Mouse (Mus musculus) lung, adult 18-20 months (tissue): ENCODE results near the gene Emilin3.

ENCODE experiments used
- DNase-seq, 2 experiments: peaks; one replicate each; pipeline ENCODE4 v3.0.0; 2022; ENCODE audit warnings: mixed read lengths in 2 of 2

Emilin3 gene

GRCm38 (mm10) chr2:160915821-160916610, 3.9 kb upstream of the Emilin3 start:
- no peak for DNase-seq

- DNase-seq = no peak
Measured at GRCm38 (mm10) chr2:160914656-160915055, 2.5 kb upstream of the Emilin3 start.

- DNase-seq = no peak
Measured at GRCm38 (mm10) chr2:160911558-160912201, 448 bp downstream of the Emilin3 start.

GRCm38 (mm10) chr2:160910633-160911032, 1.5 kb downstream of the Emilin3 start:
- no peak for DNase-seq

- DNase-seq = no peak
Measured at GRCm38 (mm10) chr2:160908607-160909006, 3.5 kb downstream of the Emilin3 start.

- no peak for DNase-seq
Measured at GRCm38 (mm10) chr2:160906101-160906500, 6.0 kb downstream of the Emilin3 start.

- DNase-seq = no peak
Measured at GRCm38 (mm10) chr2:160905301-160905700, 6.8 kb downstream of the Emilin3 start.

GRCm38 (mm10) chr2:160901656-160902412, 10.3 kb downstream of the Emilin3 start:
- DNase-seq = no peak

- no peak for DNase-seq
Measured at GRCm38 (mm10) chr2:160891697-160892096, 20.4 kb downstream of the Emilin3 start.

GRCm38 (mm10) chr2:160891045-160891444, 21.1 kb downstream of the Emilin3 start:
- no peak for DNase-seq

- peak; percentile 82 to 88 for DNase-seq
Measured at GRCm38 (mm10) chr2:160887859-160888258, 24.3 kb downstream of the Emilin3 start.

GRCm38 (mm10) chr2:160887284-160887683, 24.8 kb downstream of the Emilin3 start:
- peak; percentile 86 to 87 for DNase-seq

GRCm38 (mm10) chr2:160886221-160886620, 25.9 kb downstream of the Emilin3 start:
- DNase-seq = no peak

- peak; percentile 37 to 64 for DNase-seq
Measured at GRCm38 (mm10) chr2:160884830-160885229, 27.3 kb downstream of the Emilin3 start.

GRCm38 (mm10) chr2:160883912-160884311, 28.2 kb downstream of the Emilin3 start:
- DNase-seq = peak; percentile 68 to 73

GRCm38 (mm10) chr2:160882436-160882835, 29.7 kb downstream of the Emilin3 start:
- peak in 1 of 2 experiments; percentile 32 for DNase-seq

GRCm38 (mm10) chr2:160881462-160882101, 30.5 kb downstream of the Emilin3 start:
- DNase-seq = no peak

GRCm38 (mm10) chr2:160880453-160881195, 31.5 kb downstream of the Emilin3 start, which contains the start of gene Lpin3:
Gene Lpin3 (plus strand): TSS chr2:160880670.
- peak; percentile 61 to 69 for DNase-seq

- no peak for DNase-seq
Measured at GRCm38 (mm10) chr2:160876115-160876514, 36.0 kb downstream of the Emilin3 start.

GRCm38 (mm10) chr2:160874231-160874877, 37.8 kb downstream of the Emilin3 start:
- no peak for DNase-seq

- peak; percentile 93 to 95 for DNase-seq
Measured at GRCm38 (mm10) chr2:160872890-160873382, 39.2 kb downstream of the Emilin3 start, which contains the start of gene Zhx3. Gene Zhx3 (minus strand): TSS chr2:160872998.
